Mouse (Mus musculus) spleen, postnatal 36 days (tissue): ENCODE data around the gene Fignl1.

Experiments
- DNase-seq, 2 experiments: peaks; one replicate each; pipeline ENCODE4 v3.0.0; 2022; ENCODE audit warnings: low spot score in 2 of 2, mixed read lengths in 1 of 2

The Fignl1 gene

DNA sequence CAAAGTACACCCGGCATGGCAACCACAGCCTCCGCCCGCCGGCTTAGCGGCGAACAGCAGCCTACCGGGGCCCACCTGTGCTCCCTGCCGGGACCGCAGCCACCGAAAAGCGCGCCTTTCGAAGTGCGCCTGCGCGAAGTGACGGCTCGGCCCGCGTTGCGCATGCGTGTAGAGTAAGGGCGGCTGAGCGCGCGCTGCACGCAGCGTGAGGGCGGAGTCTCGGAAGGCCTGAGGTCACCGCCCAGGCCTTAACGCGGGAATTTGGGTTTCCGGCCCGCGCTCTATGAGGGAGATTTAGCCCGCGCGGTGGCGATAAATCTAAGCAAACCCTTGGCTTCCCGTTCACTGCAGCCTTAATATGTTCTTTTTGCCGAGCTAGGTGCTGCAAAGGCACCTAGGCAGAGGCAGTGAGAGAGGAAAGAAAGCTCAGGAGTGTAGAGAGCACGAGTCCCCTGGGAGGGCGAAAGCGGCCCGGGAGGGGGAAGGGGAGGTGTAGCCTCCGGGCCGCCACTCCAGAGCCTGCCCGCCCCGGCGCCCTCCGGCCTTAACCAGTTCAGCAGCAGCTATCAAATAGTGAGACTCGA lies at the start of gene Fignl1:
TSS of gene Fignl1 (minus strand) at position 143 of the 584 bp plus-strand sequence.
- DNase-seq = peak; percentile 96

DNA sequence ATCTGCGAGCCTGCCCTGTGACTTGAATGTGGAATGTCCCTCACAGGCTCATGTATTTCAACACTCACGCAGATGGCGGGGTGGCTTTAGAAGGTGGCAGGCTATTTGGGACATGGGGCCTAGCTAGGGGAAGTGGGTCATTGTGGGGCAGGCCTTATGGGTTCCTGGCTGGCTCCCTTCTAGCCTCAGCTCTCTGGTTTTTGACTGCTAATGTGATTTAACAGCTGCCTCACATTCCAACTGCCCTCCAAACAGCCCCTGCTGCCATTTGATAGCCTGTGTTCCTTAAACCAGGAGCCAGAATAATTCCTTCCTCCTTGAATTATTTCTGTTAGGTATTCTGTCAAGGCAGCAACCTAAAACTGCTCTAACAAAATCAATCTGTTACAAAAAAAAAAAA lies 48.2 kb upstream of the Fignl1 start:
- no peak for DNase-seq

DNA sequence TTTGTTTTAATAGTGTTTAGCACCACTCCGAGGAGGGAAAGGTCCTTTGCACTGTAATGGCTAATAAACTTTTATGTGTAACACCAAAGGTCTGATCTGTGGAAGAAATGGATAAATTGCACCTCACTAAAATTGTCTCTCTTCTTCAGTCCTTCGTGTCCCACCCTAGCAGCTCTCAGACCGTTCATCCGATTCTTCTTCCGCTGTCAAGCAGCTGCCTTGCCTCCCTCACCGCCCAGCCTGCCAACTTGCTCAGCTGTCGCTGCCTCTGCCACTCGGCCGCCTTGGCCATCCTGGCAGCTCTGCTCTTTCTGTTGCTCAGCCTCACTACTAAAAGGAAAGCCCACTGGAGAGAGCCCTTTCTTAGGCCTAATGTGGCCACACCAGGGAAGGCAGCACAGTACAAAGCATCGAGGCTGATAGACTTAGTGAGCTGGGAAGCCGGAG lies 46.9 kb upstream of the Fignl1 start:
- DNase-seq = no peak

DNA sequence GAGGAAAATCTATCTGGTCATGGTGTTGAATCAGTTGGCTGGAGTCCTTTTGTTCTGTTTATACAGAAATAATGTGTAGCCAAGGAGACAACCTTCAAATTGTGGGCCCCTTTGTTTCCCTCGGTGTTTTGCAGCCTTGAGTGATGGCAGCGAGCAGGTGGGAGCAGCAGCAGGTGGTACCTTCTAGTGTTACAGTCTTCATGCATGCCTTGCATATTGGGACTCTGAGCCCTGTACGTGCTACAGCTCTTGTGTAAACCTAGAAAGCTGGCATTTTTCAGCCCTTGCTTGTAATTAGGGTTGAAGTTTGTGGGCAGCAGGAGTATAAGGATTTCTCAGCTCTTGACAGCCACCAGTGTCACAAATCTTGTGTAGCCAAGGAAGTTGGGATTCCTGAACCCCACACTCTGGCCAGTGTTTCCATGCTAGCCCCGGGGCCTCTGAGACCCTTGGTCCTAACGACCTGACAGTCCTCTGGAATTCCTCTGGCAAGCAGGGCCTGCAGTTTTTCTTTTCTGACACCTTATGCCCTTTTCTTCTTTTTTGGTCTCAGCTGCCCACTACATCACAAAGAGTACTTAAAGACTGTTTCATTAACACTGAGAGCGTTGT lies 46.4 kb upstream of the Fignl1 start:
- DNase-seq = no peak

DNA sequence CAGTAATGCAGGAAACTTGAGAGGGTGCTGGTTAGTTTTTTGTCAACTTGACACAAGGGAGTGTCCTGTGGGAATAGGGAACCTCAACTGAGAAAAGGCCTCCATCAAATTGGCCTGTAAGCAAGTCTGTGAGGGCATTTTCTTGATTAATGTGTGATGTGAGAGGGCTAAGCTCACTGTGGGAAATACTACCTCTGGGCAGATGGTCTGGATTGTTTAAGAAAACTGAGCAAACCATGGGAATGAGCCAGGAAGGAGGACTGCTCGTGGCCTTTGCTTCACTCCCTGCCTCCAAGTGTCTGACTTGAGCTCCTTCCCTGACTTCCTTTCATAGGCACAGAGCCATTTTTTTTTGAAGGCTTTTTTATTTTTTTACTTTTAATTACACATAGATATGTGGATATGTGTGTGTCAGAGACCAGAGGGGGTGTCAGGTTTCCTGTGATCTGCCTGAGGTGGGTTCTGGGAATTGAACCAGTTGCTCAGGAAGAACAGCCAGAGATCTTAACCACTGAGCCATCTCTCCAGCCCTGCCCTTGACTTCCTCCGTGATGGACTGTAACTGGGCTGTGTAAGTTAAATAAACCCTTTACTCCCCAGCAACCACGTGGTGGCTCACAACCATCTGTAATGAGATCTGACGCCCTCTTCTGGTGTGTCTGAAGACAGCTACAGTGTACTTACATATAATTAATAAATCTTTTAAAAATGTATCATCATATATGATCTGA lies 45.1 kb upstream of the Fignl1 start:
- no peak for DNase-seq

DNA sequence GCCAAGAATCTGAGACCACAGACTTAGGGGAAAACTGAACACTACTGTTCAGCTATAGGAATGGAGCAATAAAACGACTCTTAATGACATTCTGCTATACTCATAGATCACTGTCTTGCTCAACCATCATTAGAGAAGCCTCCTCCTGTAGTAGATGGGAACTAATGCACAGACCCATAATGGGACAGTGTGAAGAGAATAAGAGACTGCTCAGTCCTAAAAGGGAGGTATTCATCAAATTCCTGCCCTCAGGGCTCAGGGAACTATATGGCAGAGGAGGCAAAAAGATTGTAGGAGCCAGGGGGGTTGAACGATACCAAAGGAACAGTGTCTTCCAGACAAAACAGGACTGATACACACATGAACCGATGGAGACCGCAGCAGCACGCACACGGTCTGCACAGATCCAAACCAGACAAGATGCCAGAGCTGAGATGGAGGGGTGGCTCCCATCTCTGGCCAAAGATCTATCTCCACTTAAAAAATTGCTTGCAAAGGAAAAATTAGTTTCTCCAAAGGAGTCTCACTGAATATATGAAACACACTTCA lies 43.3 kb upstream of the Fignl1 start:
- no peak for DNase-seq

DNA sequence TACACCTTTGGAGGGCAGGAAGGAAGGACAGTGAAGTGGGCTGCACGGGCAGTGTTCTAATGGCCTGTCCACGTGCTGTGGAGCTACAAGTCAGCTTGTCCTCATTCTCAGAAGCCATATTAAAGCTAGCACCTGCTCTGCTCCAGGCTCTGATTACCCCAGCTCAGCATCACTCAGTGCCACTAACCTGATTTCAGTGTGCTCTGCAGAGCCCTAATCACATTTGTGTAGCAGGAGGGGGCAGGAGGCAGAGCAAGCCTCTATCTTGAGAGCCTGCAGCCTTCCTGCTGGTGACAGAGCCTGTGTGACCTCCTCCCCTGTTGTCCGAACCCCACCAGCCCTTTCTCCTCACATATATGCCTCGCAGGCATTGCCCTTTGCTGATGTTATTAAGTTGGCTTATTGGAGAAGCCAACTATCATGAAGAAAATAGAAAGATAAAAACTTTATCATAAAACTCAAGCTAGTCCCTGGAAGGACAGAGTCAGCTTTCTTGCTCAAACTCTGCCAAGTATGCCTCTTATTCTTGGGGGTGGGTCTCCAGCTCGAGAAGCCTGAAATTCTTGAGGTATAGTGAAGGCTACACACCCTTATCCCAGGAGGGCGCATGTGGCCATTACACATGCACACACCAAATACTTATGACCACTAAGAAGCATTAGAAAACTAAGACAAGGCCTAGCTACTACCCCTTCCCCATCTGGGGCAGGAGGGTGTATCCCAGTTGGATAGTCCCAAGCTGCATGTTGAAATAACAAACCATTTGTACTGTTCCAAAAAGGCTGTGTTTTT lies 41.9 kb upstream of the Fignl1 start:
- no peak for DNase-seq

DNA sequence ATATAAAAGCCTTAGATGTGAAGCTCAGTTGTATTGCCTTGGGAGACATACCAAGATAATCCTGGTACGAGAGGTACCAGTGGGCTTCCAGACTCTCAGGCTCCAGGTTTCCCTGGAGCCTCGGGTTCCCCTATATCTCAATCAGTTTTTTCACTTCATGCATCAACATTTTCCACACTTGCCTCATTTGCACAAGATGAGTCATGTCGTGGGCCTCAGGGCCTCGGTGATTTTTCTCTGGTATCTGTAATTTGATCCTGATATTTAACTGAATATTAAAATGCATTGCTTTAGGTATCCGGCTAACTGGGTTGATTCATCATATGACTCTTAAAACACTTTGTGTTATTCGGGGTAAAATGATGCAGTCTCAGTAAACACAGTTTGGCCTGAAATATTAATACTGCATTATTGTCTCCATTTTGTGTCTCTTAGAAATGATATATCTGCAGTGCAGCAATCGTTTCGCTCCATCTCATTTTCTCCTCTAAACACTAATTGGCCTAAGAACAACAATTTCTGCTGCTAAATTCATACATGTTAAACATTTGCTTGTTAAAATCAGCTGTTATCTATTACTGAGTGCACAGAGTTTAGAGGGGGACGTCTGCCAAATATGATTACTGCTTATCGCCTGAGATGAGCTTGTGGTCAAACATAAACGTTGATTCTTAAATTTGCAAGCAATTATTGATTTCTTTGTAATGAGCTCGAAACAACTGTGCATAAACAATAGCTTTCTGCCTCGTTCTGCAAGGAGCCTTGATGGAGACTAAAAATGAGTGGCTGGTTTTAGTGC lies 41.0 kb upstream of the Fignl1 start:
- DNase-seq = no peak

DNA sequence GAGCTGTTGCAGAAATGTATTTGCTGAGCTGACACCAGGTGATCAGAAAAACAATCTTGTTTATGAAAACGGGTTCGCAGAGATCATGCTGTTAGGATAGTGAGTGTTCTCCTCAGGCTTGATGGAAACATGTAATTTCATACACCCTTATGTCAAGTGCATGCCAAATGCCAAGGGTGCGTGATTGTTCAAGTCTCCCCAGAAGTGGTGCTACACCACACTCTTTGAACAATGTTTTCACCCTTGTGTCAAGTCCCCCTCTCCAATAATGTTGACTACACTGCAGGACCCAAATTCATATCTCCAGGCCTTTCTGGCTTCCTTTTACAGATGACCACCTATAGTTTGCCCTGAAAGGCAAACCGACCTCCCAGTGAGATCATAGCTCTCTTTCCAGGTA lies 39.7 kb upstream of the Fignl1 start:
- no peak for DNase-seq

DNA sequence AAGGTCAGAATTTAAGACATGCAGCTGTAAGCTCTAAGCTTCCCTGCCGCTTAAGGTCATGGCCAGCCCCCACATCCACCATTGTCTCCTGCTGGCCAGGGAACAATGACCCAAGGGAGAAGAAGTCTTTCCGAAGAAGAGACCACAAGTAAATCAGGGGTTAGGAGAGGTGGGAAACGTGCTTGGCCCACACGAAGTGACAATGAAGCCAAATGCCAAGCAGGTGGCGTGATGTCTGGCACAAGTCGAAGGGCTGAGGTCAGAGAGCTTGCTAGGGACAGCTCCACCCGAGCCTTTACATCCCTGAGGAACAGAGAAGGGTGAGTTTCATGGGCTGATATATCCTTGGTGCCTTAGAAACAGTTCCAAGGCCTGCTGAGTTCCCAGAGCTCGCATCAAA lies 36.3 kb upstream of the Fignl1 start:
- DNase-seq = no peak

DNA sequence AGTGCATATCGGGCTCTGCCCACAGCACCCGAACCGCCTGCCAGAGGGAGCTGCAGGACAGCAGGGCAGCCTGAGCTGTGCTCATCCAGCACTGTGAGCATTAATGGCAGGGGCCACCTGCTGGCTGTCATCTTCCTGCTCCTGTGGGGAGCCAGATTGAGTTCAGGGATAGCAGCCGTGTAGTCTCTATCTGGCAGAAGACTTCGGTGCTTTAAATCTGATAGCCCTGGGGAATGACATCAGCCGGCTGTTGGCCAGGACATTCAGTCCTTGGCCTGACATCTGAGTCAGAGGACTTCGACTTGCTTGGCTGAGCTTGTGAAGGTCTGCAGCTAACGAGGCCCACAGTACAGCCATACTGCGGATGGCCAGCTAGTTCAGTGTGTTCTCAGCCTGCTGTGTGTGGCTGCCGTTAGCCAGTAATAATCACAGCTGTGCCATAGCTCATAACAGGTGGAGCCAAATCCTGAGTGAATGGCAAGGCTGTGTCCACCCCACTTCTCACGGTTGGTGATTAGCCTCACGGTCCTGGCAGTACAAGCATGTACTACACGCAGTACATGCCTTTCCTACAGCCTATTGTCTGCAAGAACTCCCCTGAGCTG lies 35.7 kb upstream of the Fignl1 start:
- no peak for DNase-seq

DNA sequence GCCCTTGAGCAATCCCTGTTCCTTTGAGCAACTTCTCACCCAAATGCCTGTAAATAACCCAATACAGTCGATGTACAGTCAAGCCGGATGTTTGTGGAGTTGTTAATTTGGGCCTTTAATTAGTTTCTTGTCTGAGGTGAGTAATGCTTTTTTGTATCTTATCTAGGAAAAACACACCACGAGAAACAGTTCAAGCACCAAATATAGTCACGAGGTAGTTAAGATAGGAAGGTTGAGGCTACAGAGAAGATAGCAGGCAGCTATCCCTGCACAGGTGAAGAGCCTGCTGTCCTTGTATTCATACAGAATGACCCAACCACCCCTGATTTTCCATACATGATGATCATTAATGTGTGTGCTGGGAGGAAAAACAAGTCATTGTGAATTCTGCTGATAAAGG lies 32.8 kb upstream of the Fignl1 start:
- no peak for DNase-seq

DNA sequence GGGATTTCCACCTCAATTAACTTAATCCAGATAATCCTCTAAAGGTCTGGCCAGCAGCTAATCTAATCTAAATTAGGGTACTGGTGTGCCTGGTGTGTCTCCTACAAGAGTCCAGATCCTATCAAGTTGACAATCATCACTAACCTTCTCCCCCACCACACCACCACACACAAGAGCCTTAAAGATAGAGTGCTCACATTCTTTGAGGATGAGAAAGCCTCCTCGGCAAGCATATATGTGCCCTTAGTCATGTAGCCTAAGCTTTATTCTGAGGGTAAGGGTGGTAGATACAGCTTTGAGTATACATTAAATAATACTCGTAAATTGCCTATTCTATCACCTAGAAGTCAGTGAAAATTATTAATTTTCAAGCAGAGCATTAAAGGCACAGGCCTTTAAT lies 32.0 kb upstream of the Fignl1 start:
- no peak for DNase-seq

DNA sequence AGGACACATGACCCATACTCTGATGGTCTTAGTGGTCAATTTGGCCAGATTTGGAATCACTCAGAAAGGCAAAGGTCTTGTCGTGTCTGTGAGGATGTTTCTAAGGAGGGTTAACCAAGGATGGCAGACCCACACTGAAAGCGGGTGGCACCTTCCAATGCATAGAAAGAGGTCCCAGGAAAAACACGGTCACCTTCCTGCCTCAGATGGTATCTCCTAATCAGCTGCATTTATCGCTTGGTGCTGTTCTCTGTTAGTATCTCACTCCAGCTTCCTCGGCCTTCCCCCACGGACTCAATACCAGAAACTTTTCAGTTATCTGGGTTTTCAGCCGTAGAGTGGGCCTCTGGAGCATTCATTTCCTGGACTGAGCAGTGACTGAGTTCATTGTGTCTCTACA lies 31.1 kb upstream of the Fignl1 start:
- no peak for DNase-seq

DNA sequence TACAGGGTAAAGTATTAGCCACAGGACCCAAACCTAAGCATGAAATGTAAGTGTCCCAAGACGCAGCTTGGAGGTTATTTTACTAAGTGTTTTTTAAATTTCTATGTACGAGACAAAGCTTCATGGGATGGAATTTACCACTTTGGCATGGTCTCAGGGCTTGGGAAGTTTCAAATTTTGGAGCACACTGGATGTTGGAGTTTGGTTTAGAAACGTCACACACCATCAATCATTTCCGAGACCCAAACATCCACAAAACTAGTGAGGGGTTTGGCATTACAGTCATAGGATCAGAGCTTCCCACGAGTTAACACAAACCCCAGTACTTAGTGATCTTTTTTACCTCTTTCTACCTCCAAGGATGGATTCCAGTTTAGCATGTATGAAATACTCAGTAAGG lies 28.6 kb upstream of the Fignl1 start:
- DNase-seq = no peak

DNA sequence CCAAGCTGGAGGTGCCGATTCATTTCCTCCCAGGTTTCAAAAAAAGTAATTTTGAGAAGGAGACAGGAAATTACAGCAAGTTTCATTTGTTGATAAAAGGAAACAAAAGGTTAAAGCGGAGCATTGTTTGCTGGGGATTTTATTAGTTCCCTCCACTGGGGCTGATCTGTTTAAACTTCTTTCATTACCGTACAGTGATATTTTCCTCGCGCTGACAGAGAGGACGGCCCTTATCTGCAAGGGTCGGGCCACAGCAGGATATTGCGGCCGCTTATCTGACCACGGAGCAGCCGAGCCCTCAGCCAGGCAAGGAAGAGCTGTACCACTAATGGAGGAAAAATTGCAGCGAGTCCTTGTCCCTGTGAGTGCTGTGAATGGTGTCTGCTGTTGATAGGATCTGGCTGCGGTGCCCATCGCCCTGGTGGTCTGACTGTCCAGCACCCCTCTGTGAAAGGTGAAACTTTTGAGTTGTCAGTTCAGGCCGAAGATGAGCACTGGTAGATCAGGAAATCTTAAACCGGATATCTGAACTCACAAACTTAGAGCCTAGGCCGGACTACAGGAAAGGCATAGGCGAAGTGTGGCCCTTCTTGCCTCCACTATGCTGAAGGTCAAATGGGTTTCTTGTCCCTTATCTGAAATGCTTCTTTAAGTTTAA lies 28.1 kb upstream of the Fignl1 start:
- peak; percentile 17 to 20 for DNase-seq

DNA sequence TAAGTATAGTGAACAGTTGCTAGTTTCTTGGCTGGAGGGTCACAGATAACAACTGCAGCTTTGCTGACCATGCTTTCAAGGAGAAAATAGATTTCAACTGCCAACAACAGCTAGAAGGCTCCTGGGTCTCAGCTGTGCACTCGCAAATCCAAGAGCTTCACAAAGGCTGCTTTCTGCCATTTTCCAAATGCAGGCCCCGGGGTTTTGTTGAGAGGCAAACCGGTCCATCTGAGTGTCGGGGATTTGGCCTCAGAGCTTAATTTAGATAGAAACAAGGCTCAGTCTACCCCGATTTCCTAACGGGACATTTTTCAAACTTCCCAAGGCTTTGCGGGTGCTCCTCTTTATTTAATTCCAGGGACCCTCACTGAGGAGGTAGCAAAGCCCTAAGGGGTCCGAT lies 27.5 kb upstream of the Fignl1 start:
- no peak for DNase-seq

DNA sequence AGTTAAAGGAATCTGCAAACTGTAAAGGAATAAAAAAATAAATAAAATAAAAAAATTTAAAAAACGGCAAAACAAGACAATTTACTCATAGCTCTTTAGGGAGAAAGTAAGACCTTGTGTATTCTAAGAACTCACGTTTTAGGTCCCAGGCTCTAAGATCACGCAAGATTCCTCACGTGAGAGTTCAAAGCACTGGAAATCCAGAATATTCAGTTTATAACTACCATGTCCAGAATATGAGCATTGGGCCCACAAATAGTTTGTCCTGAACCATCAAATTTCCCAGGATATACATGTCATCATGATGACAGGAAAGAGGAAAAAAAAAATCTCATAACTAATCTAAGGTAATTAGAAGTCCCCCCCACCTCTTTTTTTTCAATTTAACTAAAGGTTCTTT lies 27.0 kb upstream of the Fignl1 start:
- DNase-seq = no peak

DNA sequence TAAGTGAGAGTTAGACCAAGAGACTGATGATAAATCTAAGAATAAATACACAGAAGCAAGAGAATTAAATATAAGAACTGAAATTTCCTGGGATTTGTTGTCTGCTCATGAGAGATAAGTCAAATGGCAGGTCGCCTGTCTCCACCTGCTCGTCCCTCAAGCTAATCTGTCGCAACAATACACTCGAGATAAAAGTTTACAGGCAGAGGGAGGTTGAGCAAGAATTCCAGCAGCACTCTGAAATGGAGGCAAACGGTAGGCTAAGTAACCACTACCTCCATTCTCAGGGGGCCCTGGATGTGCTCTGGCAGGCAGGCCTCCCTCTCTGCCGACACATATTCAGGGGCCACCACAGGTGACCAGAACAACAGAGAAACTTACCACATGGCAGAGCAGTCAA lies 26.6 kb upstream of the Fignl1 start:
- DNase-seq = no peak

DNA sequence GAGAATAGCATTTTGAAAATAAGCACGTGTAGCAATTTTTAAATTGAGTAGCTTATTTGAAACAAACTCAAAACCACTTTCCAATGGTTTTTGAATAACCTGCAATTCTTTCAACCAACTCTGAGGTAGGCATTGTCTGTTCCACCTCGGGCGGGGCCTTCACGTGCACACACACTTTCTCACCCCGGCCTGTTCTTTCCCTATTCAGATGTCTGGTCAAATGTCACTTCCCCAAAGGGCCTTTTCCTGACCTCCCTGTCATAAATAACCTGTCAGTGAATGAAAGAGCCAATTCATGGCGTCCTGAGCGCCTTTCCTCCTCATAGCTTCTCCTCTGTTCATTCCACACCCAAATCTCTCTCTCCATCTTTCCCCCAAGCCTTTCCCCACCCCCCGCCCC lies 24.3 kb upstream of the Fignl1 start:
- DNase-seq = no peak

DNA sequence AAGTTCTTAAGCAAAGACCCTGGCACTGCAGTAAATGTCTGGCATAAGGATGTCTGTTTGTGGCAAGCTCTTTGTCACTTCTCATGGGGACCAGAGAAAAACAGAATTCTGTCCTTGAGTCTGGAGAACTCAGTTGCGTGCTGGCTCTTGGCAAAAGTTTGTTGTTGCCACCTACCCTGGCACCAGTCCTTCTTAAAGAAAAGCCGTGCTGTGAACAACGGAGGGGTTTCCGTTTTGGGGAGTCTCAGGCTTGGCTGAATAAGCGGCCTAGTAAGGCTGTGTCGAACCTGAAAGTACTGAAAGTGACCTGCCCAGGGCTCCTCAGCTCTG lies 24.0 kb upstream of the Fignl1 start:
- DNase-seq = no peak
